Mouse (Mus musculus) bone marrow, adult 2 months (tissue): Measurements from ENCODE around the gene Lsm12.

Experiments
- CTCF ChIP-seq: fragments of 200-500 bp; IDR thresholded peaks from 2 replicates; pipeline ENCODE4 v1.5.1; 2011; ENCODE audit warnings: low read length, control low read depth; ENCODE audit not compliant: control insufficient read depth, insufficient read depth
- POLR2A ChIP-seq: fragments of 200-500 bp; IDR thresholded peaks from 2 replicates; pipeline ENCODE4 v1.6.1; 2011; ENCODE audit warnings: low read depth, mild to moderate bottlenecking, control low read depth, low read length, borderline replicate concordance; ENCODE audit not compliant: control insufficient read depth

- TF ChIP-seq CTCF (no peak), POLR2A (no peak)
These were observed 39.6 kb downstream of the Lsm12 start, which contains the start of gene Nags for GRCm38 (mm10) chr11:102145471-102146001.
